Mouse (Mus musculus) midbrain, embryonic 16.5 days (tissue): ENCODE results near the gene Macrod2. TPM values are rescaled to one million over a fixed set of nuclear protein-coding genes. Genes with fewer than 3 reads are reported as not detected.

Source experiments
- ATAC-seq: fragments of 200-750 bp; cut with Nextera tagmentation; 2 replicates; pipeline ENCODE4 v1.8.0; 2017; ENCODE audit warnings: moderate TSS enrichment
- H3K27ac ChIP-seq: fragments of 300-500 bp; sonication (generic); 2 replicates; pipeline ENCODE4 v1.5.1; 2014; ENCODE audit warnings: mild to moderate bottlenecking, low read length, mixed read lengths
- H3K27me3 ChIP-seq: fragments of 300-500 bp; sonication (generic); 2 replicates; pipeline ENCODE4 v1.6.1; 2014; ENCODE audit warnings: low read depth, low read length, mixed read lengths; ENCODE audit not compliant: control insufficient read depth, insufficient read depth
- H3K36me3 ChIP-seq: fragments of 300-500 bp; sonication (generic); 2 replicates; pipeline ENCODE4 v1.6.1; 2014; ENCODE audit warnings: mild to moderate bottlenecking, low read length, moderate library complexity, mixed read lengths; ENCODE audit not compliant: control insufficient read depth, insufficient read depth
- H3K4me1 ChIP-seq: fragments of 300-500 bp; sonication (generic); 2 replicates; pipeline ENCODE4 v1.6.1; 2014; ENCODE audit warnings: mild to moderate bottlenecking, low read length, mixed read lengths; ENCODE audit not compliant: control insufficient read depth, insufficient read depth
- H3K4me2 ChIP-seq: fragments of 300-500 bp; sonication (generic); 2 replicates; pipeline ENCODE4 v1.6.1; 2014; ENCODE audit warnings: mild to moderate bottlenecking, low read length, mixed read lengths
- H3K4me3 ChIP-seq: fragments of 300-500 bp; sonication (generic); 2 replicates; pipeline ENCODE4 v1.5.1; 2014; ENCODE audit warnings: low read depth, mild to moderate bottlenecking, low read length, moderate library complexity, mixed read lengths
- H3K9ac ChIP-seq: fragments of 300-500 bp; sonication (generic); 2 replicates; pipeline ENCODE4 v1.6.1; 2014; ENCODE audit warnings: low read depth, low read length, mixed read lengths
- H3K9me3 ChIP-seq: fragments of 300-500 bp; sonication (generic); replicated peaks from 2 replicates; pipeline ENCODE4 v1.6.1; 2014; ENCODE audit warnings: mild to moderate bottlenecking, low read length, mixed read lengths; ENCODE audit not compliant: control insufficient read depth, poor library complexity, severe bottlenecking
- WGBS: fragments of 180-500 bp; shearing (Covaris S2); extraction: QIAGEN DNeasy Blood & Tissue Kit; methylation state at CpG from one replicate; pipeline ENCODE4 v1.1.7; 2014; 5-methylcytosine and 5-hydroxymethylcytosine counted together
- polyA plus RNA-seq: library from polyadenylated mRNA; unstranded; fragments of >200 nt; fragmentation: Nextera tagmentation; extraction: Ambion mirVana; gene quantifications from 2 replicates; pipeline ENCODE4 v1.2.1, GENCODE M21; 2015

The Macrod2 gene
- polyA plus RNA-seq, 1 experiment from 2014 or later, result 96.9 TPM

GRCm38 (mm10) chr2:142250383-142250782, 1855.3 kb downstream of the Macrod2 start:
- WGBS, result 77% methylated on average over 4 of the region's 4 CpGs
- H3K27me3 ChIP-seq, result no peaks in the 10 kb centered on the region
- H3K9ac ChIP-seq, result no peak overlapping the region
- no peak overlapping the region for H3K4me3 ChIP-seq
- peaks cover 6% of the 10 kb centered on the region; the same call in 1 of the 2 replicates for H3K4me1 ChIP-seq
- no peaks in the 10 kb centered on the region for H3K9me3 ChIP-seq
- H3K4me2 ChIP-seq, result no peak overlapping the region
- no peak for ATAC-seq
- no peaks in the 10 kb centered on the region for H3K36me3 ChIP-seq
- no peak overlapping the region for H3K27ac ChIP-seq

- H3K36me3 ChIP-seq, result no peaks in the 10 kb centered on the region
- H3K9me3 ChIP-seq, result no peaks in the 10 kb centered on the region
- no peak overlapping the region for H3K4me2 ChIP-seq
- H3K4me1 ChIP-seq, result peaks cover 6% of the 10 kb centered on the region; the same call in 1 of the 2 replicates
- no peaks in the 10 kb centered on the region for H3K27me3 ChIP-seq
- ATAC-seq, result no peak
- H3K27ac ChIP-seq, result no peak overlapping the region
- WGBS, result 78% methylated on average over 2 of the region's 2 CpGs
- no peak overlapping the region for H3K4me3 ChIP-seq
- no peak overlapping the region for H3K9ac ChIP-seq
Measured at GRCm38 (mm10) chr2:142251518-142251917, 1856.4 kb downstream of the Macrod2 start.

GRCm38 (mm10) chr2:142253913-142254312, 1858.8 kb downstream of the Macrod2 start:
- no peaks in the 10 kb centered on the region for H3K36me3 ChIP-seq
- 0 out of 2 replicates have a peak overlapping the region, but pooled peaks have one; percentile 34 for H3K27ac ChIP-seq
- H3K4me2 ChIP-seq, result peak overlapping the region; percentile 41
- H3K27me3 ChIP-seq, result no peaks in the 10 kb centered on the region
- H3K4me3 ChIP-seq, result peak overlapping the region; percentile 9; the same call in 1 of the 2 replicates
- ATAC-seq, result peak; percentile 93
- no peak overlapping the region for H3K9ac ChIP-seq
- H3K9me3 ChIP-seq, result no peaks in the 10 kb centered on the region
- 5% methylated on average over 11 of the region's 11 CpGs for WGBS
- H3K4me1 ChIP-seq, result peaks cover 6% of the 10 kb centered on the region; the same call in 1 of the 2 replicates

GRCm38 (mm10) chr2:142254566-142254965, 1859.5 kb downstream of the Macrod2 start:
- no peak for ATAC-seq
- 77% methylated on average over 6 of the region's 6 CpGs for WGBS

GRCm38 (mm10) chr2:142257501-142257900, 1862.4 kb downstream of the Macrod2 start:
- 88% methylated on average over 1 of the region's 1 CpGs for WGBS
- no peak overlapping the region for H3K9ac ChIP-seq
- no peak overlapping the region for H3K4me3 ChIP-seq
- no peaks in the 10 kb centered on the region for H3K36me3 ChIP-seq
- no peaks in the 10 kb centered on the region for H3K9me3 ChIP-seq
- no peak overlapping the region for H3K27ac ChIP-seq
- H3K4me2 ChIP-seq, result no peak overlapping the region
- ATAC-seq, result no peak
- peaks cover 6% of the 10 kb centered on the region; the same call in 1 of the 2 replicates for H3K4me1 ChIP-seq
- H3K27me3 ChIP-seq, result no peaks in the 10 kb centered on the region

More at GRCm38 (mm10) chr2:142254566-142254965, 1859.5 kb downstream of the Macrod2 start:
- no peak overlapping the region for H3K4me2 ChIP-seq
- H3K27ac ChIP-seq, result 0 out of 2 replicates have a peak overlapping the region, but pooled peaks have one; percentile 34
- H3K27me3 ChIP-seq, result no peaks in the 10 kb centered on the region
- peaks cover 6% of the 10 kb centered on the region; the same call in 1 of the 2 replicates for H3K4me1 ChIP-seq
- no peak overlapping the region for H3K9ac ChIP-seq
- H3K36me3 ChIP-seq, result no peaks in the 10 kb centered on the region
- H3K9me3 ChIP-seq, result no peaks in the 10 kb centered on the region
- no peak overlapping the region for H3K4me3 ChIP-seq

GRCm38 (mm10) chr2:142261046-142261445, 1865.9 kb downstream of the Macrod2 start:
- ATAC-seq, result no peak
- Histone ChIP-seq H3K36me3 (no peaks in the 10 kb centered on the region), H3K27me3 (no peaks in the 10 kb centered on the region), H3K4me2 (no peak overlapping the region), H3K27ac (no peak overlapping the region), H3K9ac (no peak overlapping the region), H3K4me1 (no peaks in the 10 kb centered on the region), H3K4me3 (no peak overlapping the region), H3K9me3 (no peaks in the 10 kb centered on the region)
- WGBS, result 95% methylated on average over 6 of the region's 6 CpGs

- Histone ChIP-seq H3K27ac (no peak overlapping the region), H3K4me2 (no peak overlapping the region)
Measured at GRCm38 (mm10) chr2:142264697-142265096, 1869.6 kb downstream of the Macrod2 start.

GRCm38 (mm10) chr2:142267836-142268235, 1872.7 kb downstream of the Macrod2 start:
- Histone ChIP-seq H3K4me1 (no peaks in the 10 kb centered on the region), H3K4me3 (no peak overlapping the region), H3K9ac (no peak overlapping the region), H3K9me3 (no peaks in the 10 kb centered on the region), H3K27ac (no peak overlapping the region), H3K27me3 (no peaks in the 10 kb centered on the region), H3K36me3 (no peaks in the 10 kb centered on the region), H3K4me2 (no peak overlapping the region)
- WGBS, result 85% methylated on average over 2 of the region's 2 CpGs
- ATAC-seq, result no peak

More at GRCm38 (mm10) chr2:142264697-142265096, 1869.6 kb downstream of the Macrod2 start:
- Histone ChIP-seq H3K4me3 (no peak overlapping the region), H3K36me3 (no peaks in the 10 kb centered on the region), H3K4me1 (no peaks in the 10 kb centered on the region), H3K27me3 (no peaks in the 10 kb centered on the region), H3K9me3 (no peaks in the 10 kb centered on the region), H3K9ac (no peak overlapping the region)
- WGBS, result 89% methylated on average over 2 of the region's 2 CpGs
- no peak for ATAC-seq

GRCm38 (mm10) chr2:142286761-142287160, 1891.7 kb downstream of the Macrod2 start:
- no peaks in the 10 kb centered on the region for H3K9me3 ChIP-seq
- H3K27ac ChIP-seq, result no peak overlapping the region
- WGBS, result 38% methylated on average over 1 of the region's 1 CpGs
- ATAC-seq, result no peak
- H3K36me3 ChIP-seq, result no peaks in the 10 kb centered on the region
- H3K4me3 ChIP-seq, result no peak overlapping the region
- H3K4me1 ChIP-seq, result no peaks in the 10 kb centered on the region
- no peak overlapping the region for H3K4me2 ChIP-seq
- H3K27me3 ChIP-seq, result no peaks in the 10 kb centered on the region
- no peak overlapping the region for H3K9ac ChIP-seq
